Mouse (Mus musculus) thymus, adult 2 months (tissue): ENCODE data around the gene Mocs2. TPM values are rescaled to one million over a fixed set of nuclear protein-coding genes. Genes with fewer than 3 reads are reported as not detected.

Source experiments
- DNase-seq: peaks from one replicate; pipeline ENCODE4 v3.0.0; 2021
- H3K27ac ChIP-seq: fragments of 200-500 bp; 2 replicates; pipeline ENCODE4 v1.5.1; 2012; ENCODE audit warnings: low read length, control low read depth; ENCODE audit not compliant: control insufficient read depth, insufficient read depth
- H3K27me3 ChIP-seq: fragments of 200-500 bp; 2 replicates; pipeline ENCODE4 v1.6.1; 2012; ENCODE audit warnings: mild to moderate bottlenecking, low read length, moderate library complexity, mixed read lengths; ENCODE audit not compliant: control insufficient read depth, insufficient read depth
- H3K36me3 ChIP-seq: fragments of 200-500 bp; 2 replicates; pipeline ENCODE4 v1.6.1; 2012; ENCODE audit warnings: mild to moderate bottlenecking, low read length, moderate library complexity; ENCODE audit not compliant: control insufficient read depth, insufficient read depth
- H3K4me1 ChIP-seq: fragments of 200-500 bp; replicated peaks from 2 replicates; pipeline ENCODE4 v1.6.1; 2012; ENCODE audit warnings: low read length; ENCODE audit not compliant: control insufficient read depth, insufficient read depth
- H3K4me3 ChIP-seq: fragments of 200-500 bp; 2 replicates; pipeline ENCODE4 v1.5.1; 2012; ENCODE audit warnings: mild to moderate bottlenecking, low read length, control low read depth, moderate library complexity; ENCODE audit not compliant: control insufficient read depth, insufficient read depth
- CTCF ChIP-seq: fragments of 200-500 bp; IDR thresholded peaks from 2 replicates; pipeline ENCODE4 v1.5.1; 2012; ENCODE audit warnings: mild to moderate bottlenecking, control low read depth, low read length, moderate library complexity, borderline replicate concordance; ENCODE audit not compliant: control insufficient read depth, poor library complexity, insufficient read depth; ENCODE audit errors: extremely low read depth
- POLR2A ChIP-seq: fragments of 200-500 bp; IDR thresholded peaks from 2 replicates; pipeline ENCODE4 v1.6.1; 2012; ENCODE audit warnings: mild to moderate bottlenecking, low read length, control low read depth, moderate library complexity; ENCODE audit not compliant: control insufficient read depth, poor library complexity, insufficient read depth; ENCODE audit errors: extremely low read depth
- WGBS: fragments of 180-500 bp; shearing (Covaris S2); methylation state at CpG from one replicate; pipeline ENCODE4 v1.1.7; 2018; 5-methylcytosine and 5-hydroxymethylcytosine counted together
- polyA plus RNA-seq: library from polyadenylated mRNA; depleted of rRNA; stranded (reverse); fragments of >200 nt; gene quantifications from 2 replicates; pipeline ENCODE4 v1.2.3, GENCODE M21; 2012; rRNA removed

Mocs2 gene
- polyA plus RNA-seq, 1 experiment, result 11.4 TPM

- no peak for DNase-seq
- WGBS, result 90% methylated on average over 11 of the region's 11 CpGs
- Histone ChIP-seq H3K4me3 (no peak overlapping the region), H3K36me3 (no peaks in the 10 kb centered on the region), H3K4me1 (no peaks in the 10 kb centered on the region), H3K27ac (no peak overlapping the region), H3K27me3 (no peaks in the 10 kb centered on the region)
- TF ChIP-seq POLR2A (no peak), CTCF (no peak)
These were observed 60.6 kb downstream of the Mocs2 start for GRCm38 (mm10) chr13:114878667-114879066.

Other genes starting within 250 kb of the Mocs2 start
- gene Itga2, start 113.9 kb downstream of the Mocs2 start, polyA plus RNA-seq, result 0.13 and 0.28 TPM in 2 replicates